Mouse (Mus musculus) neural tube, embryonic 12.5 days (tissue): Measurements from ENCODE around the gene Rhpn2. TPM values are rescaled to one million over a fixed set of nuclear protein-coding genes. Genes with fewer than 3 reads are reported as not detected.

Source experiments
- ATAC-seq: fragments of 200-750 bp; cut with Nextera tagmentation; 2 replicates; pipeline ENCODE4 v1.8.0; 2017; ENCODE audit warnings: low read depth, mild to moderate bottlenecking, moderate TSS enrichment, moderate library complexity; ENCODE audit not compliant: low FRiP score
- H3K27ac ChIP-seq: fragments of 300-500 bp; sonication (generic); 2 replicates; pipeline ENCODE4 v1.5.1; 2016
- H3K27me3 ChIP-seq: fragments of 300-500 bp; sonication (generic); replicated peaks from 2 replicates; pipeline ENCODE4 v1.6.1; 2016; ENCODE audit warnings: mild to moderate bottlenecking
- H3K36me3 ChIP-seq: fragments of 300-500 bp; sonication (generic); 2 replicates; pipeline ENCODE4 v1.6.1; 2016; ENCODE audit warnings: mild to moderate bottlenecking
- H3K4me1 ChIP-seq: fragments of 300-500 bp; sonication (generic); 2 replicates; pipeline ENCODE4 v1.6.1; 2016
- H3K4me2 ChIP-seq: fragments of 300-500 bp; sonication (generic); replicated peaks from 2 replicates; pipeline ENCODE4 v1.6.1; 2016; ENCODE audit warnings: mild to moderate bottlenecking
- H3K4me3 ChIP-seq: fragments of 300-500 bp; sonication (generic); 2 replicates; pipeline ENCODE4 v1.5.1; 2016
- H3K9ac ChIP-seq: fragments of 300-500 bp; sonication (generic); 2 replicates; pipeline ENCODE4 v1.6.1; 2016; ENCODE audit warnings: mild to moderate bottlenecking
- H3K9me3 ChIP-seq: fragments of 300-500 bp; sonication (generic); 2 replicates; pipeline ENCODE4 v1.6.1; 2016; ENCODE audit warnings: mild to moderate bottlenecking
- WGBS: fragments of 180-500 bp; shearing (Covaris S2); methylation state at CpG from one replicate; pipeline ENCODE4 v1.1.7; 2016; 5-methylcytosine and 5-hydroxymethylcytosine counted together
- polyA plus RNA-seq: library from polyadenylated mRNA; unstranded; fragments of >200 nt; fragmentation: Nextera tagmentation; extraction: Ambion mirVana; gene quantifications from 2 replicates; pipeline ENCODE4 v1.2.1, GENCODE M21; 2016

The Rhpn2 gene
- polyA plus RNA-seq, 1 experiment from 2014 or later: 3.7 TPM

- H3K9ac ChIP-seq: no peak overlapping the region
- no peak for ATAC-seq
- no peak overlapping the region for H3K4me2 ChIP-seq
- WGBS: 84% methylated on average over 9 of the region's 9 CpGs
- no peaks in the 10 kb centered on the region for H3K9me3 ChIP-seq
- no peak overlapping the region for H3K27ac ChIP-seq
- H3K4me1 ChIP-seq: no peaks in the 10 kb centered on the region
- no peaks in the 10 kb centered on the region for H3K27me3 ChIP-seq
- H3K4me3 ChIP-seq: no peak overlapping the region
- H3K36me3 ChIP-seq: peaks cover 66% of the 10 kb centered on the region
These were observed 82.1 kb downstream of the Rhpn2 start for GRCm38 (mm10) chr7:35415801-35416653.

- WGBS: 87% methylated on average over 5 of the region's 5 CpGs
- no peak overlapping the region for H3K4me2 ChIP-seq
- H3K27ac ChIP-seq: no peak overlapping the region
- no peak overlapping the region for H3K4me3 ChIP-seq
- H3K9me3 ChIP-seq: no peaks in the 10 kb centered on the region
- ATAC-seq: no peak
- peaks cover 69% of the 10 kb centered on the region for H3K36me3 ChIP-seq
- H3K9ac ChIP-seq: no peak overlapping the region
- H3K27me3 ChIP-seq: no peaks in the 10 kb centered on the region
- no peaks in the 10 kb centered on the region for H3K4me1 ChIP-seq
These were observed 82.6 kb downstream of the Rhpn2 start for GRCm38 (mm10) chr7:35416654-35416948.

GRCm38 (mm10) chr7:35423071-35423470 lies 89.1 kb downstream of the Rhpn2 start:
- Histone ChIP-seq H3K4me1 (no peaks in the 10 kb centered on the region), H3K4me2 (no peak overlapping the region), H3K36me3 (peaks cover 75% of the 10 kb centered on the region), H3K27me3 (no peaks in the 10 kb centered on the region), H3K9ac (no peak overlapping the region), H3K27ac (no peak overlapping the region), H3K9me3 (no peaks in the 10 kb centered on the region), H3K4me3 (no peak overlapping the region)
- WGBS: 94% methylated on average over 10 of the region's 10 CpGs
- ATAC-seq: no peak

DNA sequence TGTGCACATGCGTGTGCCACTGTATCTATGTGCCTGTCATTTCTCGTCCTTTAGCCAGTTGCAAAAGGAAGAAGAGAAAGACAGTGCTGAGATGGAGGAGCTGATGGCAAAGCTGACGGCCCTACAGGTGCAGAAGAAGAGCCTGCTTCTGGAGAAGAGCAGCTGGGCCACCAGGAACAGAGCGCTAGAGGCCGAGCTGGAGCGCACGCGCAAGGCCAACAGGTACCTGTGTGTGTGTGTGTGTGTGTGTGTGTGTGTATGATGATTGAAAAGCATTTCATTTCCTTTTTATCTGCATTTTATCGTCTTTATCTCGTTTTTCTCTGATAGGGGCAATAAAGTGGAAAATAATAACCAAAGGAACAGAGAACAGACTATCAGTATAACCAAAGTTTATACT lies 94.2 kb downstream of the Rhpn2 start:
- H3K4me1 ChIP-seq: no peaks in the 10 kb centered on the region
- H3K9me3 ChIP-seq: no peaks in the 10 kb centered on the region
- H3K36me3 ChIP-seq: peaks cover 72% of the 10 kb centered on the region
- no peak for ATAC-seq
- no peak overlapping the region for H3K9ac ChIP-seq
- 95% methylated on average over 10 of the region's 10 CpGs for WGBS
- H3K4me2 ChIP-seq: no peak overlapping the region
- no peak overlapping the region for H3K4me3 ChIP-seq
- H3K27me3 ChIP-seq: no peaks in the 10 kb centered on the region
- H3K27ac ChIP-seq: no peak overlapping the region

GRCm38 (mm10) chr7:35435266-35435665 lies 101.3 kb downstream of the Rhpn2 start:
- H3K4me3 ChIP-seq: no peak overlapping the region
- peaks cover 78% of the 10 kb centered on the region for H3K36me3 ChIP-seq
- H3K9me3 ChIP-seq: no peaks in the 10 kb centered on the region
- 84% methylated on average over 9 of the region's 9 CpGs for WGBS
- ATAC-seq: no peak
- H3K27ac ChIP-seq: no peak overlapping the region
- H3K4me2 ChIP-seq: no peak overlapping the region
- H3K9ac ChIP-seq: no peak overlapping the region
- no peaks in the 10 kb centered on the region for H3K4me1 ChIP-seq
- H3K27me3 ChIP-seq: no peaks in the 10 kb centered on the region

Other genes starting within 250 kb of the Rhpn2 start
- gene Cebpa, start 214.9 kb upstream of the Rhpn2 start, polyA plus RNA-seq: 0.68 and 0.74 TPM in 2 replicates
- gene Slc7a10, start 147.8 kb upstream of the Rhpn2 start, polyA plus RNA-seq: 1.4 and 1.7 TPM in 2 replicates
- gene Lrp3, start 118.7 kb upstream of the Rhpn2 start, polyA plus RNA-seq: 23.2 and 24.6 TPM in 2 replicates
- gene Gpatch1, start 15.7 kb upstream of the Rhpn2 start, polyA plus RNA-seq: 20.0 and 20.3 TPM in 2 replicates
- gene Faap24, start 62.7 kb downstream of the Rhpn2 start, polyA plus RNA-seq: 21.0 and 24.2 TPM in 2 replicates
- gene Cep89, start 62.9 kb downstream of the Rhpn2 start, polyA plus RNA-seq: 39.9 and 40.8 TPM in 2 replicates
- gene Slc7a9, start 114.6 kb downstream of the Rhpn2 start, polyA plus RNA-seq: not detected in 2 replicates
- 0.29 and 0.53 TPM in 2 replicates for gene Tdrd12, start 203.6 kb downstream of the Rhpn2 start, polyA plus RNA-seq
- 46.4 and 49.0 TPM in 2 replicates for gene Nudt19, start 222.1 kb downstream of the Rhpn2 start, polyA plus RNA-seq